Mouse (Mus musculus) brain, embryonic 14.5 days (tissue): ENCODE data around the gene Gm45808.

Experiments used
- CTCF ChIP-seq: fragments of 200-500 bp; IDR thresholded peaks from 2 replicates; pipeline ENCODE4 v1.5.1; 2012; ENCODE audit warnings: inconsistent platforms, mild to moderate bottlenecking, moderate library complexity, borderline replicate concordance; ENCODE audit not compliant: insufficient read depth, insufficient read length; ENCODE audit errors: extremely low read depth
- POLR2A ChIP-seq: fragments of 200-500 bp; IDR thresholded peaks from 2 replicates; pipeline ENCODE4 v1.6.1; 2012; ENCODE audit warnings: mild to moderate bottlenecking, inconsistent platforms, borderline replicate concordance; ENCODE audit not compliant: poor library complexity, insufficient read depth, insufficient read length, severe bottlenecking; ENCODE audit errors: extremely low read depth

DNA sequence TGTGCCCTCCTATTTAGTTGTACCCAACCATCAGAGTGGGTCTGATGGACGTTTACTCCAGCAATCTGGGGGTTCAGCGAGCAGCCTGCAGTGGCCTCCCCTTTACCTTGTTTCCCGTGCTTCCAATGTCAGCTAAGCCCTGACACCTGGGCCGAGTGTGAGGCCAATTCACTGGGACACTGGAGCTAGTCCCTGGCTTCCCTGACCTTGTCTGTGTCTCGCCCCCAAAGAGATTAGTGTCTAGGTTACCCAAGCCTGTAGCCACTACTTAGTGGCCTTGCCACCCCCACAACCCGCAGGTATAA is 66.0 kb downstream of the Gm45808 start, which contains the start of gene Lhb:
- no peak for TF ChIP-seq CTCF
- no peak for TF ChIP-seq POLR2A
